Mouse (Mus musculus) heart, postnatal 0 days (tissue): ENCODE results near the gene Parp1. TPM values are rescaled to one million over a fixed set of nuclear protein-coding genes. Genes with fewer than 3 reads are reported as not detected.
"Not testable (repeated sequence)": the region's sequence is repeated elsewhere in the genome, so short reads cannot be mapped to it uniquely, and the experiment has no call there.

ENCODE experiments used
- ATAC-seq: fragments of 200-750 bp; cut with Nextera tagmentation; 2 replicates; pipeline ENCODE4 v1.8.0; 2017; ENCODE audit warnings: low read depth, moderate number of reproducible peaks, moderate library complexity; ENCODE audit not compliant: insufficient read depth
- DNase-seq: peaks from one replicate; pipeline ENCODE4 v3.0.0-alpha.2; 2016; ENCODE audit warnings: low spot score
- H3K27ac ChIP-seq: fragments of 300-500 bp; sonication (generic); 2 replicates; pipeline ENCODE4 v1.5.1; 2014; ENCODE audit warnings: low read depth, mild to moderate bottlenecking
- H3K27me3 ChIP-seq: fragments of 300-500 bp; sonication (generic); 2 replicates; pipeline ENCODE4 v1.6.1; 2014; ENCODE audit warnings: low read length, mixed read lengths; ENCODE audit not compliant: control insufficient read depth, insufficient read depth
- H3K36me3 ChIP-seq: fragments of 300-500 bp; sonication (generic); replicated peaks from 2 replicates; pipeline ENCODE4 v1.6.1; 2014; ENCODE audit warnings: low read length, mixed read lengths; ENCODE audit not compliant: control insufficient read depth, insufficient read depth
- H3K4me1 ChIP-seq: fragments of 300-500 bp; sonication (generic); 2 replicates; pipeline ENCODE4 v1.6.1; 2014; ENCODE audit warnings: antibody characterized with exemption; ENCODE audit not compliant: control insufficient read depth, insufficient read depth
- H3K4me2 ChIP-seq: fragments of 300-500 bp; sonication (generic); 2 replicates; pipeline ENCODE4 v1.6.1; 2014; ENCODE audit warnings: low read depth, mild to moderate bottlenecking, low read length, moderate library complexity
- H3K4me3 ChIP-seq: fragments of 300-500 bp; sonication (generic); 2 replicates; pipeline ENCODE4 v1.5.1; 2014; ENCODE audit warnings: low read depth, low read length
- H3K9ac ChIP-seq: fragments of 300-500 bp; sonication (generic); replicated peaks from 2 replicates; pipeline ENCODE4 v1.6.1; 2014; ENCODE audit warnings: low read depth, low read length, mixed read lengths
- H3K9me3 ChIP-seq: fragments of 300-500 bp; sonication (generic); replicated peaks from 2 replicates; pipeline ENCODE4 v1.6.1; 2016; ENCODE audit warnings: low read length; ENCODE audit not compliant: control insufficient read depth
- CTCF ChIP-seq: IDR thresholded peaks from 2 replicates; pipeline ENCODE4 v1.5.1; 2016; ENCODE audit warnings: antibody characterized with exemption, control low read depth, low read depth
- EP300 ChIP-seq: IDR thresholded peaks from 2 replicates; pipeline ENCODE4 v1.6.1; 2016; ENCODE audit warnings: antibody characterized with exemption, low read depth
- WGBS: fragments of 180-500 bp; shearing (Covaris S2); extraction: QIAGEN DNeasy Blood & Tissue Kit; methylation state at CpG from one replicate; pipeline ENCODE4 v1.1.7; 2014; 5-methylcytosine and 5-hydroxymethylcytosine counted together
- polyA plus RNA-seq: library from polyadenylated mRNA; unstranded; fragments of >200 nt; fragmentation: Nextera tagmentation; extraction: Ambion mirVana; gene quantifications from 2 replicates; pipeline ENCODE4 v1.2.1, GENCODE M21; 2015
- total RNA-seq: library from RNA; depleted of rRNA; stranded (reverse); fragments of >200 nt; gene quantifications from 2 replicates; pipeline ENCODE4 v1.2.3, GENCODE M21; 2014; ENCODE audit warnings: low replicate concordance

The Parp1 gene
- total and polyA plus RNA-seq, 2 experiments from 2014 or later = 41.3 to 49.1 TPM

- no peak for ATAC-seq
- no peak overlapping the region for H3K9ac ChIP-seq
- WGBS = 85% methylated on average over 8 of the region's 8 CpGs
- DNase-seq = no peak
- no peaks in the 10 kb centered on the region for H3K9me3 ChIP-seq
- H3K4me2 ChIP-seq = no peak overlapping the region
- 0 out of 2 replicates have a peak, but pooled peaks cover 7% of the 10 kb centered on the region for H3K36me3 ChIP-seq
- H3K4me1 ChIP-seq = peaks cover 19% of the 10 kb centered on the region
- TF ChIP-seq CTCF (no peak), EP300 (no peak)
- H3K4me3 ChIP-seq = no peak overlapping the region
- no peaks in the 10 kb centered on the region for H3K27me3 ChIP-seq
- no peak overlapping the region for H3K27ac ChIP-seq
Observed at GRCm38 (mm10) chr1:180571018-180571589, 2.4 kb downstream of the Parp1 start.

- not testable (repeated sequence) for DNase-seq, H3K4me2 ChIP-seq
Observed at GRCm38 (mm10) chr1:180571721-180572120, 3.0 kb downstream of the Parp1 start.

GRCm38 (mm10) chr1:180572154-180572553, 3.4 kb downstream of the Parp1 start:
- ATAC-seq (no peak), DNase-seq (no peak)
- Histone ChIP-seq H3K4me3 (no peak overlapping the region), H3K4me1 (peaks cover 19% of the 10 kb centered on the region), H3K27me3 (no peaks in the 10 kb centered on the region), H3K9me3 (no peaks in the 10 kb centered on the region), H3K27ac (no peak overlapping the region), H3K4me2 (no peak overlapping the region), H3K9ac (no peak overlapping the region), H3K36me3 (0 out of 2 replicates have a peak, but pooled peaks cover 7% of the 10 kb centered on the region)
- no peak for TF ChIP-seq EP300
- TF ChIP-seq CTCF = no peak
- 96% methylated on average over 9 of the region's 9 CpGs for WGBS

More at GRCm38 (mm10) chr1:180571721-180572120, 3.0 kb downstream of the Parp1 start:
- not testable (repeated sequence) for H3K4me3 ChIP-seq, H3K27me3 ChIP-seq, H3K9ac ChIP-seq, H3K36me3 ChIP-seq, H3K9me3 ChIP-seq, H3K27ac ChIP-seq, ATAC-seq
- WGBS = 84% methylated on average over 6 of the region's 6 CpGs
- peaks cover 19% of the 10 kb centered on the region for H3K4me1 ChIP-seq

GRCm38 (mm10) chr1:180576524-180576923, 7.8 kb downstream of the Parp1 start:
- no peak overlapping the region for H3K4me2 ChIP-seq
- peaks cover 9% of the 10 kb centered on the region; the same call in 1 of the 2 replicates for H3K4me1 ChIP-seq
- 53% methylated on average over 3 of the region's 3 CpGs for WGBS
- H3K9me3 ChIP-seq = no peaks in the 10 kb centered on the region
- peaks cover 50% of the 10 kb centered on the region for H3K36me3 ChIP-seq
- no peaks in the 10 kb centered on the region for H3K27me3 ChIP-seq
- TF ChIP-seq EP300 (no peak), CTCF (no peak)
- ATAC-seq = no peak
- no peak for DNase-seq
- no peak overlapping the region for H3K9ac ChIP-seq
- no peak overlapping the region for H3K27ac ChIP-seq
- no peak overlapping the region for H3K4me3 ChIP-seq

GRCm38 (mm10) chr1:180577837-180578236, 9.1 kb downstream of the Parp1 start:
- 81% methylated on average over 4 of the region's 4 CpGs for WGBS
- no peak overlapping the region for H3K4me3 ChIP-seq
- H3K36me3 ChIP-seq = peaks cover 63% of the 10 kb centered on the region
- no peak overlapping the region for H3K9ac ChIP-seq
- H3K4me1 ChIP-seq = 0 out of 2 replicates have a peak, but pooled peaks cover 1% of the 10 kb centered on the region
- no peaks in the 10 kb centered on the region for H3K27me3 ChIP-seq
- no peaks in the 10 kb centered on the region for H3K9me3 ChIP-seq
- H3K27ac ChIP-seq = no peak overlapping the region
- TF ChIP-seq EP300 = no peak
- TF ChIP-seq CTCF = no peak
- DNase-seq (no peak), ATAC-seq (no peak)
- H3K4me2 ChIP-seq = no peak overlapping the region
